Mouse (Mus musculus) forebrain, embryonic 15.5 days (tissue): ENCODE results near the gene Chia1. TPM values are rescaled to one million over a fixed set of nuclear protein-coding genes. Genes with fewer than 3 reads are reported as not detected.
"Not testable (repeated sequence)": the region's sequence is repeated elsewhere in the genome, so short reads cannot be mapped to it uniquely, and the experiment has no call there.

ENCODE experiments used
- ATAC-seq: fragments of 200-750 bp; cut with Nextera tagmentation; replicated peaks from 2 replicates; pipeline ENCODE4 v1.8.0; 2017; ENCODE audit warnings: mild to moderate bottlenecking, moderate TSS enrichment, moderate library complexity
- H3K27ac ChIP-seq: fragments of 300-500 bp; sonication (generic); replicated peaks from 2 replicates; pipeline ENCODE4 v1.5.1; 2015; ENCODE audit warnings: mild to moderate bottlenecking, inconsistent platforms
- H3K27me3 ChIP-seq: fragments of 300-500 bp; sonication (generic); 2 replicates; pipeline ENCODE4 v1.6.1; 2015; ENCODE audit warnings: inconsistent platforms
- H3K36me3 ChIP-seq: fragments of 300-500 bp; sonication (generic); 2 replicates; pipeline ENCODE4 v1.6.1; 2015; ENCODE audit warnings: mild to moderate bottlenecking, inconsistent platforms
- H3K4me1 ChIP-seq: fragments of 300-500 bp; sonication (generic); 2 replicates; pipeline ENCODE4 v1.6.1; 2015; ENCODE audit warnings: inconsistent platforms
- H3K4me2 ChIP-seq: fragments of 300-500 bp; sonication (generic); replicated peaks from 2 replicates; pipeline ENCODE4 v1.6.1; 2015; ENCODE audit warnings: mild to moderate bottlenecking, inconsistent platforms
- H3K4me3 ChIP-seq: fragments of 300-500 bp; sonication (generic); 2 replicates; pipeline ENCODE4 v1.5.1; 2015; ENCODE audit warnings: mild to moderate bottlenecking, inconsistent platforms
- H3K9ac ChIP-seq: fragments of 300-500 bp; sonication (generic); replicated peaks from 2 replicates; pipeline ENCODE4 v1.6.1; 2015; ENCODE audit warnings: mild to moderate bottlenecking, inconsistent platforms
- H3K9me3 ChIP-seq: fragments of 300-500 bp; sonication (generic); 2 replicates; pipeline ENCODE4 v1.6.1; 2016; ENCODE audit warnings: inconsistent platforms
- WGBS: fragments of 180-500 bp; shearing (Covaris S2); methylation state at CpG from one replicate; pipeline ENCODE4 v1.1.7; 2015; ENCODE audit warnings: mixed read lengths; 5-methylcytosine and 5-hydroxymethylcytosine counted together
- polyA plus RNA-seq: library from polyadenylated mRNA; unstranded; fragments of >200 nt; fragmentation: Nextera tagmentation; extraction: Ambion mirVana; gene quantifications from 2 replicates; pipeline ENCODE4 v1.2.1, GENCODE M21; 2015

The Chia1 gene
- polyA plus RNA-seq = 0.36 and 1.1 TPM in 2 replicates

DNA sequence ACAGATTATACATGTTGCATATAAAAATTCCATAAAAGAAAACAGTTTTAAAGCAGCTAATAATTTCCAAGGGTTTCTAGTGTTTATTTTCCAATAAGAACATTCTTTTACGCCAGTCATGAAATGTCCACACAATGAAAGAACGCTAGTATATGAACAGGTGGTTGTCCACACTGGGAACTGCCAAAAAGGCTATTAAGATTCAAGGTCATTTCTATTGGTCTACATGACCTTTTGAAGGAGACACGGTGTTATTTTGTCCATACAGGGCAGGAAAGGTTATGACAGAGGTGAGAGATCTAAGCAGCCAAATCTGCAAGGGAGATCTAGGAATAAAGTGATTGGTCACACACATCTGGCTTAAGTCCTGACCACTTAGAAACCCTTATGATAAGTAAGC lies at the start of gene Chia1:
Gene Chia1, plus strand, starts transcription at position 301 of the 400 bp plus-strand sequence.
- no peaks in the 10 kb centered on the region for H3K36me3 ChIP-seq
- no peaks in the 10 kb centered on the region for H3K9me3 ChIP-seq
- no peak within 1 kb of the TSS for H3K4me3 ChIP-seq
- ATAC-seq = no peak
- 81% methylated on average over 3 of the region's 3 CpGs for whole genome bisulfite sequencing
- no peak within 1 kb of the TSS for H3K4me2 ChIP-seq
- no peaks in the 10 kb centered on the region for H3K27me3 ChIP-seq
- no peak within 1 kb of the TSS for H3K27ac ChIP-seq
- H3K4me1 ChIP-seq = no peaks in the 10 kb centered on the region
- H3K9ac ChIP-seq = no peak within 1 kb of the TSS

GRCm38 (mm10) chr3:106067707-106068106 lies 45.3 kb upstream of the Chia1 start:
- 41% methylated on average over 5 of the region's 5 CpGs for WGBS
- not testable (repeated sequence) for H3K36me3 ChIP-seq, H3K9me3 ChIP-seq, ATAC-seq, H3K27ac ChIP-seq, H3K4me1 ChIP-seq, H3K4me3 ChIP-seq, H3K4me2 ChIP-seq, H3K9ac ChIP-seq, H3K27me3 ChIP-seq

- H3K27me3 ChIP-seq = no peaks in the 10 kb centered on the region
- H3K36me3 ChIP-seq = no peaks in the 10 kb centered on the region
- H3K27ac ChIP-seq = no peak overlapping the region
- H3K9me3 ChIP-seq = no peaks in the 10 kb centered on the region
- no peak overlapping the region for H3K9ac ChIP-seq
- H3K4me3 ChIP-seq = no peak overlapping the region
- H3K4me2 ChIP-seq = no peak overlapping the region
- ATAC-seq = no peak
- WGBS = 92% methylated on average over 2 of the region's 2 CpGs
- H3K4me1 ChIP-seq = no peaks in the 10 kb centered on the region
Measured at GRCm38 (mm10) chr3:106070994-106071393, 42.0 kb upstream of the Chia1 start.

- Histone ChIP-seq H3K36me3 (no peaks in the 10 kb centered on the region), H3K9me3 (no peaks in the 10 kb centered on the region), H3K27ac (no peak overlapping the region), H3K4me2 (no peak overlapping the region), H3K27me3 (no peaks in the 10 kb centered on the region), H3K4me3 (no peak overlapping the region), H3K9ac (no peak overlapping the region), H3K4me1 (no peaks in the 10 kb centered on the region)
- no peak for ATAC-seq
- WGBS = 55% methylated on average over 1 of the region's 1 CpGs
Measured at GRCm38 (mm10) chr3:106074824-106075223, 38.2 kb upstream of the Chia1 start.

GRCm38 (mm10) chr3:106126999-106127398 lies 14.0 kb downstream of the Chia1 start:
- H3K4me2 ChIP-seq = no peak overlapping the region
- ATAC-seq = no peak

GRCm38 (mm10) chr3:106128807-106129493 lies 15.9 kb downstream of the Chia1 start:
- Histone ChIP-seq H3K4me2 (no peak overlapping the region), H3K27ac (no peak overlapping the region), H3K4me3 (no peak overlapping the region), H3K4me1 (peaks cover 3% of the 10 kb centered on the region; the same call in 1 of the 2 replicates), H3K9ac (no peak overlapping the region), H3K36me3 (no peaks in the 10 kb centered on the region), H3K27me3 (no peaks in the 10 kb centered on the region), H3K9me3 (no peaks in the 10 kb centered on the region)
- 84% methylated on average over 4 of the region's 4 CpGs for WGBS
- ATAC-seq = no peak

More at GRCm38 (mm10) chr3:106126999-106127398, 14.0 kb downstream of the Chia1 start:
- Histone ChIP-seq H3K27me3 (no peaks in the 10 kb centered on the region), H3K9ac (no peak overlapping the region), H3K27ac (no peak overlapping the region), H3K9me3 (no peaks in the 10 kb centered on the region), H3K4me3 (no peak overlapping the region), H3K4me1 (peaks cover 3% of the 10 kb centered on the region; the same call in 1 of the 2 replicates), H3K36me3 (no peaks in the 10 kb centered on the region)

DNA sequence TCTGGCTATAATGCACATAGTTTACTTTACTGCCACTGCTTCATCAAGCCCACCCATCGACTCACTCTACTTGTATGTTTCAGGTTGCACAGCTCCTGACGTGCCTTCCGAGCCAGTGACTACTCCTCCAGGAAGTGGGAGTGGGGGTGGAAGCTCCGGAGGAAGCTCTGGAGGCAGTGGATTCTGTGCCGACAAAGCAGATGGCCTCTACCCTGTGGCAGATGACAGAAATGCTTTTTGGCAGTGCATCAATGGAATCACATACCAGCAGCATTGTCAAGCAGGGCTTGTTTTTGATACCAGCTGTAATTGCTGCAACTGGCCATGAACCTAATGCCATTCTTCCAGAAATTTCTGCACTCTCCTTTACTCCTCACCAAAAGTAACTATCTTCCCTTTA lies 18.7 kb downstream of the Chia1 start:
- Histone ChIP-seq H3K9ac (no peak overlapping the region), H3K36me3 (no peaks in the 10 kb centered on the region), H3K4me2 (0 out of 2 replicates have a peak overlapping the region, but pooled peaks have one; percentile 8), H3K4me3 (no peak overlapping the region), H3K27ac (peak overlapping the region; percentile 45), H3K4me1 (peaks cover 3% of the 10 kb centered on the region; the same call in 1 of the 2 replicates), H3K27me3 (no peaks in the 10 kb centered on the region), H3K9me3 (no peaks in the 10 kb centered on the region)
- WGBS = 52% methylated on average over 5 of the region's 5 CpGs
- ATAC-seq = peak; percentile 96

- Histone ChIP-seq H3K4me1 (no peaks in the 10 kb centered on the region), H3K4me3 (no peak overlapping the region), H3K9me3 (no peaks in the 10 kb centered on the region), H3K27ac (no peak overlapping the region), H3K9ac (no peak overlapping the region), H3K27me3 (no peaks in the 10 kb centered on the region), H3K36me3 (no peaks in the 10 kb centered on the region), H3K4me2 (no peak overlapping the region)
- 94% methylated on average over 10 of the region's 10 CpGs for WGBS
- ATAC-seq = no peak; the same call in 1 of the 2 replicates
Measured at GRCm38 (mm10) chr3:106144081-106144480, 31.1 kb downstream of the Chia1 start.

GRCm38 (mm10) chr3:106154413-106154812 lies 41.4 kb downstream of the Chia1 start:
- Histone ChIP-seq H3K4me1 (no peaks in the 10 kb centered on the region), H3K27ac (no peak overlapping the region), H3K4me2 (no peak overlapping the region), H3K36me3 (no peaks in the 10 kb centered on the region), H3K9me3 (no peaks in the 10 kb centered on the region), H3K4me3 (no peak overlapping the region), H3K27me3 (no peaks in the 10 kb centered on the region), H3K9ac (no peak overlapping the region)
- WGBS = 88% methylated on average over 2 of the region's 2 CpGs
- no peak for ATAC-seq

DNA sequence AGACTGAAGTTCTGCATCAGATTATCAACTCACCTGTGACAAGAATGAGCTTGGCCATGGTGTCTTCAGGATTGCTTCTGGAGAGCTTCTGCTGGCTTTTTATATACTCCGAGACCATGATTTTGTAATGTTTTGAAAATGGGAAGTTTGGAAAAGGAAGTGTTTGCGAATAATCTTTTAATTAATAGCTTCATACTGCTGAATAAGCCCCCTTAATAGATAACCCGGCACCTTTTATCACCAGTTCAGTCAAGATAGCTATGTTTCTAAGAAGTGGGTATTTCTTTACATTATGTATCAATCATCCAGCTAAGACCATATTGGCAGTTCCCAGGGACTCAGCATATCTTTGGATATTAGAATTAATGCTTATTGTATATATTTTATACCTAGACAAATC lies 54.4 kb downstream of the Chia1 start, which contains the start of gene Chil3:
Gene Chil3, minus strand, starts transcription at position 101 of the 400 bp plus-strand sequence.
- Histone ChIP-seq H3K4me2 (no peak within 1 kb of the TSS), H3K9ac (no peak within 1 kb of the TSS), H3K27me3 (no peaks in the 10 kb centered on the region), H3K9me3 (no peaks in the 10 kb centered on the region), H3K4me1 (no peaks in the 10 kb centered on the region), H3K4me3 (no peak within 1 kb of the TSS), H3K27ac (no peak within 1 kb of the TSS), H3K36me3 (no peaks in the 10 kb centered on the region)
- no peak for ATAC-seq
- 85% methylated on average over 3 of the region's 3 CpGs for WGBS

DNA sequence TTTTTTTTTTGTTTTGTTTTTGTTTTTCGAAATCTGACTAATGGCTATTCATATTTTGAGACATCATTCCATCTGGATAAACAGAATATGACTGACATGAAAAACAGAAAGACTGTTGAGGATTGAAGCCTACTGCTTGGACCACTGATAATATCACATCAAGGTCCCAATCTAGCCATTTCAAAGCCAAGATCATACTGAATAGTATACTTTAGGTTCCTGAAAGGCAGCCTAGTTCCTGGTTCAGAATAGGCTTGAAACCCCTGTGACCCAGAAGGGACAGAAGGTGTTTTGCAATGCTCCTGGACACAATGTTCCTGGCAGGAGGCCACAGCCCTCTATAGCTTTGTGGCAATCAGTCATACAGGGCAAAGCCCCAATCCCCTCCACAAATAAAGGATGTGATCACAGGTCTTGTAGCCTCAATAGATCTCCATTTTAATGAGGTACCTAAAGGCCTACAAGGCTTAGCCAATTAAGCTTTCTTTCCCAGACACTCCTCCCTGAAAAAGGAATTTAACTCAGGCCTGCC lies 57.6 kb downstream of the Chia1 start:
- Histone ChIP-seq H3K9me3 (no peaks in the 10 kb centered on the region), H3K27me3 (no peaks in the 10 kb centered on the region), H3K9ac (no peak overlapping the region), H3K36me3 (no peaks in the 10 kb centered on the region), H3K27ac (no peak overlapping the region), H3K4me2 (no peak overlapping the region), H3K4me1 (no peaks in the 10 kb centered on the region), H3K4me3 (no peak overlapping the region)
- ATAC-seq = peak; percentile 32; the same call in 1 of the 2 replicates
- 71% methylated on average over 1 of the region's 1 CpGs for WGBS

DNA sequence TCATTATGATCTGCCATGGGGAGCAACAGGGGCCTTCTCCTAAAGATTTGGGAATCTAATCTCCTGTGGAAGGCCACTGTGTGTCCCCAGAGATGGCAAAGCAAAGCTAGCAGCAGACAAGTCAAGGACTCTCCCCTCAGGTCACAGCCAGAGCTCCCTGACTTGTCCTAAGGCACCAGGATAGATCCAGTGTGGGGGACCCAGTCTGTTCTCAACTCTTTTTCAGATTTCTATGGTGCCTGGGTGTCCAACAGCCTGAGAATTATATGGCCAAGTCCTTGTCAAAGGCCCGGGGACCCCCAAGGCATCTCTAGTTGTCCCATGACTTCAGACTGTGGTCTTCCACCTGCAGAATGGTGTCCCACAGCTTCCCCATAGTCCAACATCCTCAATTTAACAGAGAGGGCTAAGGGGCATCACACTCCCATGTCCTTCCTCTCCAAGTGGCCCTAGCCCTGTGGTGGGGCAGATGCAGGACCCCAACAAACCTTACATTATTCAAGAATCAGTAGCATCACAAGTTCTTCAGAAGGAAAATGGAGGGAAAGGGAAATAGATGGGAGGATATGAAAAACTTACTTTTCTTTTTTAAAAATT lies 58.2 kb downstream of the Chia1 start:
- WGBS = 85% methylated on average over 1 of the region's 1 CpGs
- no peak for ATAC-seq
- Histone ChIP-seq H3K36me3 (no peaks in the 10 kb centered on the region), H3K4me1 (no peaks in the 10 kb centered on the region), H3K9me3 (no peaks in the 10 kb centered on the region), H3K27me3 (no peaks in the 10 kb centered on the region), H3K4me2 (no peak overlapping the region), H3K27ac (no peak overlapping the region), H3K4me3 (no peak overlapping the region), H3K9ac (no peak overlapping the region)
